Mouse (Mus musculus) ES-CJ7 (cell line): ENCODE results near the gene Onecut3.

Source experiments
- DNase-seq: peaks from one replicate; pipeline ENCODE4 v3.0.0; 2011; ENCODE audit warnings: low read depth, low spot score

Gene Onecut3

DNA sequence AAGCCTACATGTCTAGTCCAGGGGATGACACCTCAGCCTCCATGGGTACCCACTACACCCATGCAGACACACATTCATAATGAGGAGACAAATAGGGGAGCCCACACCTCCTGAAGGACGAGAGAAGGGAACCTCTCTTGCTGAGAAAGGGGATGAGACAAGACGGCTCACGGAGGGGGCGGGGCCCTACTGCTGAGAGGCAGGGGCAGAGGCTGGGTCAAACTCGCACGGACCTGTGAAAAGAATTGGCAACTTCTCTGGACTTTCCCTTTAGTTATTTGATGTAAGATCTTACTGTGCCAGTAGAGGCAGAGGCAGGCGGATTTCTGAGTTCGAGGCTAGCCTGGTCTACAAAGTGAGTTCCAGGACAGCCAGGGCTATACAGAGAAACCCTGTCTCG lies 57.7 kb downstream of the Onecut3 start:
- peak; percentile 44 for DNase-seq

DNA sequence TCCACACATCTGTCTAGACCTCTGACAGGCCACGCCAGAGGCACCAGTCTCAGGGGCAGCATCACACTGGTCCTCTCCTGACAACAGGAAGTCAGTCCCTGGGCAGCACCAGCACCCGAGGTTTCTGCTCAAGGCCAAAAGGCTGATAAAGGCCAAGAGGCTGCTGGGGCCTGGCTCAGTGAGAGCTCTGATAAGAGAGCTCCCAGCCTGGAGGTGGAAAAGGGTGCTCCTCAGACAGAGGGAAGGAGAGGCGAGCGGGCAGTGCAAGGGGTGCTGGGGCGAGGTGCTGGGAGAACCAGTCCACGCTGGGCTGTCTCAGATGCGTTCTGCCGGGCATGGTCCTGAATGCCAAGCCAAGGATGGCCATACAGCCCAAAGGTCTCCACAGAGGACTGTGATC lies 58.9 kb downstream of the Onecut3 start:
- DNase-seq, result no peak

GRCm38 (mm10) chr10:80553997-80554396 lies 59.4 kb downstream of the Onecut3 start:
- no peak for DNase-seq

DNA sequence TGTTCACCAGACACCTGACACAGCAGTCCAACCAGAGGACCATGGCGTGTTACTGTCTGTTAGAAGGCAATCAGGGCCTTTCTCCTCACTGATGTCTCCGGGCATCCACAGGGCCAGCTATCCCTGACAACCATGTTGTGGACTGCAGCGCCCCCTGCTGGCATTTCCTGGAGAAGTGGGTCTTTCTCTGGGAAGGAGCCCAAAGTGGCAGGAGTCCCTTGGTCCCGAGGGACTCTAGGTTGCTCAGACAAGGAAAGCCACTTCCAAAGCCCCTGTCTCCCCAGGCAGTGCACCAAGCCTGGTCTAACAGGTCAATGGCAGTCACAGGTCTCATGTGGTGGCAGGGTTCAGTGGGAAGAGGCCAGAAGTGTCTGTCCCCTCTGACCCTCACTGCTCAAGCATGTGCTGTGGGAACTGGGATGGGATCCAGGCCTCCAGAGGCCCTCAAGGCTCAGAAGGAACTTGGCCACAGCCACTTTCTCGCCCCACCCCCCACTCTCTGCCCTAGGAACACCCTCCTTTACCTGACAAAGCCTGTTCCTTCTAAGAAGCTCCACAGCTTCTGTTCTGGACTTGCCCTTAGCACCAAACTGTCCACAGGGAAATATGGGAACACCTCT lies 62.8 kb downstream of the Onecut3 start:
- DNase-seq, result peak; percentile 71

- no peak for DNase-seq
Observed at GRCm38 (mm10) chr10:80559431-80559830, 64.8 kb downstream of the Onecut3 start.

DNA sequence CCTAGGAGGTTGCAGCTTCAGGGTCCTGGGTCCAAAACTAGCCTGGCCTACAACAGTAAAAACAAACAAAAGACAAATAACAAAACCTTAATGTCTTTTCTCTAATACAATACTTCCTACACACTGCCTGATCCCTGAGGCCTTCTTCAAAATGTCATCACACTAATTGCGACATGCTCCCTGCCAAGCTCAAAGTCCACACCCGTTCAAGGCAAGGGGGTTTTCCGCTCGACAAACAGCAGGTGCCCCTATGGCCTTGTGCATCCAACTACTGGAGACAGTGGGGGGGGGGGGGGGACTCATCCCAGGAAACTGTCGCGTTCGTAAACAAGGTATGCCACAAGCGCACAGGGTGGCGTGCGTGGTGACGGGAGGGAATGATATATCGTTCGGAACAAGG lies 66.0 kb downstream of the Onecut3 start:
- DNase-seq, result no peak

DNA sequence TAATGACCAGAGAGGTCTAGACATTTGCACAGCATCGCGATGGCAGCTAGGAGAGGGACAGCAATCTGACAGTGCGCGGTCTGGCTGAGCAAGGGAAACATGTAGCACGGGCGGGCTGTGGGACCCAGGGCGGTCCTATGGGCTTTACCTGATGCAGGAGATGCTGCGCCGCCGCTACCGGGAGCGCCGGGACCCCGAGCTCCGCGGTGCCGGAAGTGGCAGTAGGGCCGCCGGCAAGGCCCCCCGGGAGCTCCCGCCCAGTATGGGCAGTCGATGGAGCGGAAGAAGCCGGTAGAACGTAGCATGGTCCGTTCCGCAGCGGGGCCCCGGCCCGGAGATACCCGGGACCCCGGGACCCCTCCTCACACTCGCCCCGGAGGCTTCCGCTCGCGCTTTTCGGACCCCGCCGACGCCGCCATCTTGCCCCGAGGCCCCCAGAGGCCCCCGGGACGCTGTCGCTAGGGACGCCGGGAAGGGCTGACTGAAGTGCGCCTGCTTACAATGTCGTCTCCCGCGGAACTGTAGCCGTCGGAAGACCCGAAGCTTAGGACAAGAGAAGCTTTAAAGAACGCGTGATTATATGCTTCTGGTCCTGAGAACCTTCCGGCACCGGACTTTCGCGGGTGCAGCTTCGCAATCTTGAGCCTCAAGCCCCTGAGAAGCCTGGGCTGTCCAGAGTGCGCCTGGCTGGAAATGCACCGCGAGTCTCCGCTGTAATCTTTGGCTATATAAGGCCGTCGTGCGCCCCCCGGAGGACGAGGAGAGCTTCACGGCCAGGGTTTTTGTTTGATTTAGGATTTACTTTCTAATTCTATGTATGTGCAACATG lies 66.7 kb downstream of the Onecut3 start, which contains the start of gene Rexo1:
TSS of gene Rexo1 (minus strand) at position 445 of the 829 bp plus-strand sequence.
- peak; percentile 94 for DNase-seq

DNA sequence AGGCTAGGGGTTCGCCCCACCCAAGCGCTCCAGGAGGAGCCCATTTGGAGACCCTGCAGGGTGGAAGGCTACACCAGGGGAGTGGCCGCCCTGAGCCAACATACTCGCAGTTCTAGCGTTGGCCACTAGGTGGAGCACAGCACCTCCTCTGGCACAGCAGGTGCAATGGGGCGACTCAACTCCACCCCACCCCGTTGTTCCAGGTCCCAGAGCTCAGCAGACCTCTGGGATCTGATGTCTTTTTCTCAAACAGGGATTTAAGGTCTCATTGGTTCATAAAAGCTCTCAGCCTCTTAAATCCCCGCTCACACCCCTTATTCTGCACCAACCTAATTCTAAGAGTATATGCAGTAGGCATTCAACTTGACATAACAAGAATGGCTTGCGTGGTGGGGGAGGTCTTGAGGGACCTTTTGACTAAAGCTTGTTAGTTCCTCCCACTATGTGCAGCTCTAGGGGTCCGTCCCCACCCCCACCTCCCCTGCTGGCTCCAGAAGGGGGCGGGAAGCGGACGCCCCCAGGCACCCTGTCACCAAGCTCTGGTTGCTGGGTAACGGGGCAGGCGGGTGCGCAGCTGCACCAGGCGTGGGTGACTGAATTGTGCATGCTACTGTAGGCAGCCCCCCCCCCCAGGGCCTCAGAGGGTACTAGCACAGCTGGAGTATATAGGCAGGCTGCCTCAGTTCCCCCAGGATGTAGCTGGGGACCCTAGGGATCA lies 71.9 kb downstream of the Onecut3 start:
- peak; percentile 93 for DNase-seq
